Mouse (Mus musculus) neural tube, embryonic 15.5 days (tissue): Measurements from ENCODE around the gene Mllt10. TPM values are rescaled to one million over a fixed set of nuclear protein-coding genes. Genes with fewer than 3 reads are reported as not detected.

ENCODE experiments used
- ATAC-seq: fragments of 200-750 bp; cut with Nextera tagmentation; 2 replicates; pipeline ENCODE4 v1.8.0; 2017; ENCODE audit warnings: mild to moderate bottlenecking, moderate TSS enrichment, moderate library complexity; ENCODE audit not compliant: low FRiP score
- H3K27ac ChIP-seq: fragments of 300-500 bp; sonication (generic); replicated peaks from 2 replicates; pipeline ENCODE4 v1.5.1; 2015; ENCODE audit warnings: mild to moderate bottlenecking, inconsistent platforms
- H3K27me3 ChIP-seq: fragments of 300-500 bp; sonication (generic); replicated peaks from 2 replicates; pipeline ENCODE4 v1.6.1; 2015; ENCODE audit warnings: inconsistent platforms
- H3K36me3 ChIP-seq: fragments of 300-500 bp; sonication (generic); 2 replicates; pipeline ENCODE4 v1.6.1; 2015; ENCODE audit warnings: inconsistent platforms
- H3K4me1 ChIP-seq: fragments of 300-500 bp; sonication (generic); 2 replicates; pipeline ENCODE4 v1.6.1; 2015; ENCODE audit warnings: inconsistent platforms
- H3K4me2 ChIP-seq: fragments of 300-500 bp; sonication (generic); 2 replicates; pipeline ENCODE4 v1.6.1; 2015; ENCODE audit warnings: inconsistent platforms, mild to moderate bottlenecking, moderate library complexity
- H3K4me3 ChIP-seq: fragments of 300-500 bp; sonication (generic); replicated peaks from 2 replicates; pipeline ENCODE4 v1.5.1; 2015; ENCODE audit warnings: mild to moderate bottlenecking, inconsistent platforms
- H3K9ac ChIP-seq: fragments of 300-500 bp; sonication (generic); replicated peaks from 2 replicates; pipeline ENCODE4 v1.6.1; 2015; ENCODE audit warnings: mild to moderate bottlenecking, inconsistent platforms
- H3K9me3 ChIP-seq: fragments of 300-500 bp; sonication (generic); replicated peaks from 2 replicates; pipeline ENCODE4 v1.6.1; 2016; ENCODE audit warnings: inconsistent platforms
- WGBS: fragments of 180-500 bp; shearing (Covaris S2); methylation state at CpG from one replicate; pipeline ENCODE4 v1.1.7; 2015; ENCODE audit warnings: mixed read lengths; 5-methylcytosine and 5-hydroxymethylcytosine counted together
- polyA plus RNA-seq: library from polyadenylated mRNA; unstranded; fragments of >200 nt; fragmentation: Nextera tagmentation; extraction: Ambion mirVana; gene quantifications from 2 replicates; pipeline ENCODE4 v1.2.1, GENCODE M21; 2015

Gene Mllt10
- polyA plus RNA-seq, 1 experiment from 2014 or later = 46.2 TPM

DNA sequence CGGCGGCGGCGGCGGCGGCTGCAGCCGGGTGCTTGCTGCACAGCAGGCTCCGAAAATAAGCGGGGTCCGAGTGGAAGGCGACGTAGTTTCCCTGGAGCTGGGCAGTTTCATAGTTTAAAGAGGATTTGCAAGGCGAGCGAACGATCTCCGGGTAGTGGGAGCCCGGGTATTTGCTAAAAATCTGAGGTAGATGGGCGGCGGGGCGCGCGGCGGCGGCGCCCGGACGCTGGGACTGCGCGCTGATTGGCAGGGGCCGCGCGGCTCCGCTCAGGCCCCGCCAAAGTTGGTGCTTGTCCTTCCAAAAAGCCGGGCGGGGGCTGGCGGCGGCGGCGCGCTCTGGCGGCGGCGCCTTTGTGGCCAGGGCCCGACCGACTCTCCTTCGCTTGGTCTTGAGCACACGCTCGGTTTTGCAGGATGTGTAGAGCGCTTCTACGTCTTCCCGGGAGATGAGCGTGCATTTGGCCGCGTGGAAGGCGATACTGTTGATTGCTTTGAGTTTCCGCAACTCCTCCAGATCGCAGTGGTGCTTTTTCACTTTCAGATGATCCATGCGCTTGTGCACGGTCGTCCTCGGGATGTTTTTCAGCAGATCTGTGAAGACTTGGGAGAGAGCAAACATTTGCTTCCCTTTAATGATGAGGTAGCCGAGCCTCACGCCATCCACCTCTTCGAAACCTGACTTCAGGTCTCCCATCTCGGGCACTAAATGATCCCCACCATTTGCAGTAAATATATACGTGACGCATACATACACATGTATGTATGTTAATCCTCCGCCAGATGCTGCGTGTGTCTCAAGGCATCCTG is 7.2 kb upstream of the Mllt10 start:
- Histone ChIP-seq H3K9ac (peak overlapping the region; percentile 98), H3K9me3 (no peaks in the 10 kb centered on the region), H3K36me3 (no peaks in the 10 kb centered on the region), H3K4me3 (peak overlapping the region; percentile 84), H3K4me2 (peak overlapping the region; percentile 71), H3K27ac (peak overlapping the region; percentile 99), H3K27me3 (no peaks in the 10 kb centered on the region), H3K4me1 (peaks cover 46% of the 10 kb centered on the region)
- WGBS = under 1% methylated on average over 70 of the region's 70 CpGs
- ATAC-seq = peak; percentile 71

DNA sequence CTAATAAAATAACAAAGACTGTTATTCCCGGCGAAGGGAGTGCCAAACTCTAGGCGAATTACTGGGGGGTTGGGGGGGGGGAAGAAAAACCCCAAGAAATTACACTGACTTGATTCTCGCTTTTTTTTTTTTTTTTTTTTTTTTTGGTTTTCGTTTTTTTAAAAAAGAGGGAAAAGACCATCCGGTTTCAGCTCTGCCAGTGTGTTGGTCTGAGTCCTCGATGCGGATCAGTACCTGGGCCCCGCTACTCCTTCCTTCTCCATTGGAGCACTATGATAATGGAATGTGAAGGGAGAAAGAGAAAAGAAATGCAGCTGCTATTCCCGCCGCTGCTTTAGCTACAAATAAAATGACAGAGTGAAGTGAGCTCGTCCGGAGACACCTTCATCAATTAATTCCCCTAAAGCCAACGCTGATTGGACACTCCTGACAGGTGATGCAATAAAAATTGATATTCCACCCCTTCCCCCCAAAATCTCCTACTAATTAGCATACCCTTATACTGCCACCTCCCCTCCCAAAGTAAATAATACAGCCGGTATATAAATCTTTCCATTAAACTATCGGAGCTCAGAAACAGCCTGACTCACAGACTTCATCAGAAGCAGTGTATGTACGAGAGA is 6.5 kb upstream of the Mllt10 start, which contains the start of gene Skida1:
Skida1 (minus strand) TSS at position 599 of the 623 bp plus-strand sequence.
- no peaks in the 10 kb centered on the region for H3K27me3 ChIP-seq
- ATAC-seq = peak; percentile 53
- no peaks in the 10 kb centered on the region for H3K9me3 ChIP-seq
- peak within 1 kb of the TSS; percentile 99 for H3K27ac ChIP-seq
- H3K4me2 ChIP-seq = peak within 1 kb of the TSS; percentile 71
- H3K9ac ChIP-seq = peak within 1 kb of the TSS; percentile 98
- H3K4me1 ChIP-seq = peaks cover 44% of the 10 kb centered on the region
- no peaks in the 10 kb centered on the region for H3K36me3 ChIP-seq
- WGBS = under 1% methylated on average over 17 of the region's 17 CpGs
- peak within 1 kb of the TSS; percentile 84 for H3K4me3 ChIP-seq

DNA sequence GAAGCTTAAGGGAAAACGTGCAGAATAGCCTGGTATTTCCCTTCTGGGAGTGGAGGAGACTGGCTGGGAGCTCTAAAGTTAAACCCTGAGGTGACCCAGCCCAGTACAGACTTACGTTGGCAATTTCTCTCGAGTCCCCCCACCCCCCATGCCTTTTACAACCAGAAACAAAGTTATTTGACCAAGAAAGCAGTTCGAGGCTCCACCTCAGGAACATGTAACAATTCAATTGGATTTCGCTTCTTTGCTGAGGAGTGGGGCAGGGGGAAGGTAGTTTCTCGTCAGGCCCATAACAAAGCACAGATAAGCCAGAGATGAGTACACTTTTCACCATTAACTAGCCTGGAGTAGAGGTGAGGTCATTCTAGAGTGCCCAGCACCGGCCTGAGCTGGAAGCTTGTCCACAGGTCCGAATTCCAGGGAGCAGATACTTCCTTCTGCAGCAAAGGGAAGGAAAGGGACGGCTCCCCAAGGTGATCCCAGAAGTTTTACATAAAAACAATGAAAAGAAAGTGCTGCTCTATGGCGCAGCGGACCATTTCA is 5.7 kb upstream of the Mllt10 start:
- ATAC-seq = peak; percentile 14; the same call in 1 of the 2 replicates
- Histone ChIP-seq H3K27ac (peak overlapping the region; percentile 99), H3K36me3 (no peaks in the 10 kb centered on the region), H3K4me3 (peak overlapping the region; percentile 84), H3K9me3 (no peaks in the 10 kb centered on the region), H3K27me3 (no peaks in the 10 kb centered on the region), H3K4me2 (peak overlapping the region; percentile 71), H3K4me1 (peaks cover 46% of the 10 kb centered on the region), H3K9ac (0 out of 2 replicates have a peak overlapping the region, but pooled peaks have one; percentile 5)
- 4% methylated on average over 11 of the region's 11 CpGs for WGBS

DNA sequence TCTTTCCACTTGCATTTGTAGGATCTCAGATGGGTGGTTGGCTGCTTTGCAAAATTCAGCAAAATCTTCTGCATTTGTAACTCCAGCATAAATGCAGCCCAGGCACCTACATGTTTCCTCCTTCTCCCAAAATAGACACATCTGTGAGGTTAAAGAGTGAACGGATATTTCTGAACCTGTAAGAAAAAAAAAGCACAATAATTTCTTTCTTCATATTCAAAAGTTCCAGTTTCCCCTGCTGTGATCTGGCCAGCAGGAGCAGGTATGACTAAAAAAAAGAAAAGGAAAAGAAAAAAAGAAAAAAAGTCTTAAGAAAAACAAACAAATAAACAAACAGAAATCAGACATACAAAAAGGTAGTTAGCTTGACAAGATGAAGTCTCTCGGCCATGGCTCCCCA is 5.0 kb upstream of the Mllt10 start:
- Histone ChIP-seq H3K4me1 (peaks cover 42% of the 10 kb centered on the region), H3K9me3 (no peaks in the 10 kb centered on the region), H3K4me3 (no peak overlapping the region), H3K9ac (no peak overlapping the region), H3K36me3 (no peaks in the 10 kb centered on the region), H3K27me3 (no peaks in the 10 kb centered on the region), H3K27ac (peak overlapping the region; percentile 99; the same call in 1 of the 2 replicates), H3K4me2 (peak overlapping the region; percentile 71)
- WGBS = 17% methylated on average over 2 of the region's 2 CpGs
- no peak for ATAC-seq

DNA sequence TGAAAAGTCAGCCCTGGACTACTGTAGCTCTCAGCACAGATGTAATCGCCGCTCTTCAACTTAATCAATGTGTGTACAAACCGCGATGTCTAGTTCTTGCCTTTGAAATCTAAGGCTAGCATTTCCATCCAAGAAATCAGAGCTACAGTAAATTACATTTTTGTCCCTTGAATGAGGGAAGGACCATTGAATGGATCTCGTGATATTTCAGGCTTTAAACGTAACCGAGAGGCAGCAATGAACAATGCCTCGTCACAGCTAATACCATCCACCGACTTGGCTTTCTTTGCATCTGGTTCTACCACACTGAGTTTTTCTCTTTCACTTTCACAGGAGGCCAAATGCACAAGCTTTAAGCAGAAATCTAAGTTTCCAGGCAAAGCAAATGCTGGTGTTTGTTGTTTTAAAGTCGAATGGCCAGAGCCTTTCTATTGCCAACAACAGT is 4.5 kb upstream of the Mllt10 start:
- H3K36me3 ChIP-seq = no peaks in the 10 kb centered on the region
- no peaks in the 10 kb centered on the region for H3K27me3 ChIP-seq
- H3K4me2 ChIP-seq = peak overlapping the region; percentile 71
- no peak for ATAC-seq
- 0 out of 2 replicates have a peak overlapping the region, but pooled peaks have one; percentile 28 for H3K9ac ChIP-seq
- no peaks in the 10 kb centered on the region for H3K9me3 ChIP-seq
- WGBS = 8% methylated on average over 10 of the region's 10 CpGs
- peak overlapping the region; percentile 56 for H3K27ac ChIP-seq
- H3K4me3 ChIP-seq = peak overlapping the region; percentile 5; the same call in 1 of the 2 replicates
- peaks cover 42% of the 10 kb centered on the region for H3K4me1 ChIP-seq

DNA sequence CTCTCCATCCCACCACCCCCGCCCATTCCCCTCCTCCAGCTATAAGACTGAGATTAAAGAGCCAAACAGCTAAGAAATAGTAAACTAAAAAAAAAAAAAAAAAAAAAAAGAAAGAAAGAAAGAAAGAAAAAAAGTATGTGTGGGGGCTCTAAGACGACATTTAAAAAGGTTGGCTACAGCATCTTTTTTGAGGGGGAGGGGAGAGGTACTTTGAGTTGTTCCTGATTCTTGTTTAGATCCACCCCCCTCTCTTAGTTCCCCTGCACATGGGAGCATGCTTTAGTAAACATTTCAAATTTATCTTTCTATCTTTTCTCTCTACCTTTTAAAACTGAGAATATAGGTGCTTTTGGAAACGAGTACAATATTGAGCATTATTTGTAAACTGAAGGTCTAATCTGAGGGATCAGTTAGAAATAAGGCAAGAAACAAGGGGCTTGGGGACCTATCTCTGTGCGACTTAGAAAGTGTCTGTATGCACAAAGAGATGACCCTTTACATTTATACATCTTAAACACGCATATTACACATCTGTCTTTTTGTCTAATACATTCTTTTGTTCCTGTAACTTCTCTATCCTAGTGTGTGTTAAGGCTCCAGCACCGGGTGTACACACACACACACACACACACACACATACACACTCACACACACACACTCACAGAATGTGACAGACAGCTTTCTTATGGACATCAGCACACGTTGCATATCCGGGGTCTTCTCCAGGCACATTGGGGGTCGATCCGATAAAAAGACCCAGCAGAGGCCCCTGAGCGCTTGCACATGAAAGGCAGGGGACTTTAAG is 3.8 kb upstream of the Mllt10 start:
- H3K9me3 ChIP-seq = no peaks in the 10 kb centered on the region
- H3K9ac ChIP-seq = no peak overlapping the region
- peak overlapping the region; percentile 71 for H3K4me2 ChIP-seq
- no peaks in the 10 kb centered on the region for H3K27me3 ChIP-seq
- peak overlapping the region; percentile 5; the same call in 1 of the 2 replicates for H3K4me3 ChIP-seq
- no peaks in the 10 kb centered on the region for H3K36me3 ChIP-seq
- 19% methylated on average over 11 of the region's 11 CpGs for WGBS
- no peak for ATAC-seq
- peak overlapping the region; percentile 56; the same call in 1 of the 2 replicates for H3K27ac ChIP-seq
- peaks cover 39% of the 10 kb centered on the region for H3K4me1 ChIP-seq

DNA sequence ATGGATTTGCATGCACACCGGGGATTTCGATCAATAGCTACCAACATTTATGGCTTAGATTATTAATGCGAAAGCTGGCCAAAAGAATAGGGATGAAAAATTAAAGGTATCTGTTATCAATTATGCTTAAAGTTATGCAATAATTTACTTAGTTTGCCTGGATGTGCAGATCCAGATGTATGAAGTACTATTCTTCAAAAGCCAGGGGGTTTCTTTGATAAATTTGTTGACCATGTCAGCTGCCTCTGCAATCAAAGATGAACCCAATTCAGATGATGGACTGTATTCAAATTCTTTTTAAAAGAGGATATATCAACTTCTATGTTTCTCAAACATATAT is 3.2 kb upstream of the Mllt10 start:
- no peak overlapping the region for H3K27ac ChIP-seq
- no peaks in the 10 kb centered on the region for H3K9me3 ChIP-seq
- no peak for ATAC-seq
- H3K9ac ChIP-seq = no peak overlapping the region
- no peak overlapping the region for H3K4me3 ChIP-seq
- 35% methylated on average over 3 of the region's 3 CpGs for WGBS
- peaks cover 39% of the 10 kb centered on the region for H3K4me1 ChIP-seq
- H3K4me2 ChIP-seq = no peak overlapping the region
- H3K27me3 ChIP-seq = no peaks in the 10 kb centered on the region
- no peaks in the 10 kb centered on the region for H3K36me3 ChIP-seq

DNA sequence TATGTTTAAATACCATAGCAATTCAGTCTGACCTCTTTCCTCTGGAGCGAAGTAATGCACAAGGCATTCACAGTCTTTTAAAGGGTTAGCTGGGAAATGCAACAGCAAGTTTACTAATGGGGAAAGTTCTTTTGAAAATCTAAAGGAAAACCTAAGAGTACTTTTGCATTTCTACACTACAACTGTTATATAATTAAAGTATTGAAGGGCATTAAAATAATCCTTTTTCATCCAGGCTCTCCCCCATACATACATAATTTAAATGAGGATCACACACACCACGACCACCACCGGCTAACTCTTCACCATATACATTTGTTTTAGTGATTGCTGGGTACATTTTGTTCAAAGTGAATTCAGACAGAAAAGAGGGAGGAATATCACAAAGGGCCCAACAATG is 2.5 kb upstream of the Mllt10 start:
- Histone ChIP-seq H3K36me3 (no peaks in the 10 kb centered on the region), H3K9me3 (no peaks in the 10 kb centered on the region), H3K4me1 (peaks cover 39% of the 10 kb centered on the region), H3K27ac (no peak overlapping the region), H3K4me2 (no peak overlapping the region), H3K27me3 (no peaks in the 10 kb centered on the region), H3K4me3 (no peak overlapping the region), H3K9ac (no peak overlapping the region)
- WGBS = 41% methylated on average over 3 of the region's 3 CpGs
- ATAC-seq = no peak

DNA sequence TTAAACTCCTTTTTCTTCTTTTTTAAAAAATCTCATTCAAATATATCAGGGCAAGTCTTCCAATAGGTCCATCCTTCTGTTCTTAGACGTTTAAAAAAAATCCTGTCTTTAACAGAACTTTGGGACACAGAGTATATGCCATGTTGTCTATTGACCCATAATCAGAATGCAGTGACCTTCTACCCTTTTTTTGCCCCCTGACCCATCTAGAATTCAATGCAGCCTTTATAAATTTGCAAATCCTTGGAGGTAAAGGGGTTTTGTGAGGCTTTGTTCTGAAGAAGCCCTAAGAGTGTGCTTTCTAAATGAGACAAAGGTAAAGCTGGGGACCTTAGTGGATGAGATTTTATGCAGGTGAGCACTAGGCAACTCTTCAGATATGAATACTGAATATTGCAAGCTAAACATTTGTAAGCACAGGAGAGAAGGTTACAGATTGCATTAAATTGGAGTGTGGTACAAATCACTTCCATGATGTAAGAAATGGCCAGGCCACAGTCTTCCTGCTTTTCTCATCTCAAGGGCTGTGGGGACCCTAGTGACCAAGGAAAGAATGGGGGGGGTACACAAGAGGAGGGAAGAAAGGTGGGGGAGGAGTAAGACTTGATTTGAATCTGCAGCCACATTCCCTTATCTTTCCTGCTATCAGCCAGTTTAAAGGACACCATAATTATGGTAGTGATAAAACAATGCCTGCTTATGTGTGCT is 1.6 kb upstream of the Mllt10 start:
- Histone ChIP-seq H3K4me3 (no peak overlapping the region), H3K27me3 (no peaks in the 10 kb centered on the region), H3K4me1 (peaks cover 46% of the 10 kb centered on the region), H3K4me2 (no peak overlapping the region), H3K36me3 (no peaks in the 10 kb centered on the region), H3K9ac (no peak overlapping the region), H3K27ac (no peak overlapping the region), H3K9me3 (no peaks in the 10 kb centered on the region)
- no peak for ATAC-seq
- 46% methylated on average over 1 of the region's 1 CpGs for WGBS

DNA sequence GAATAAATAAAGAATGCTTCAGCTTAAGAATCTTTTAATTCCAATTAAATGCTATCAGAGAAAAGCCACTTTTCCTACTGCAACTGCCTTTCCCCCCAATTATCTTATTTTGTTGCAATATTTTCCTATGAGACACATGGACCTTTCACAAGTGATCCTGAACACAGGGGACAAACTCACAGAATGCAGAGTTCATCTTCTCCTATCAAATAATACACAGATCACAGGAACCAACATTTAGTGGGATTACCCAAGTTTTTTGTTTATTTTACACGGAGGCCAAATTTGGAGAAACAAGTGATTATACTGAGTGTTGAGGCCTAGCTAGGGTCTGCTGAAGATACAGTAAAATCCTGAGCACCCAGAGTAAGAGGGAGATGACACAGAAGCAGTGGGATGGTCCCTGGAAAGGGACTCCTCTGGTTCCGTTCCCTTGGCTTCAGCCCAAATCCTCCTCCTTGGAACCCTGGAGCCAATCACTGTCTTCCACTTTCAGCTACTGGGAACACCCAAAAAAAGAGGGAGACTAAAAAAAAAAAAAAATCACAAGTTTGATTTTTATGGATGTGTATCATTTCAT is 996 bp upstream of the Mllt10 start:
- ATAC-seq = no peak
- Histone ChIP-seq H3K9ac (no peak overlapping the region), H3K9me3 (no peaks in the 10 kb centered on the region), H3K4me1 (peaks cover 48% of the 10 kb centered on the region), H3K36me3 (no peaks in the 10 kb centered on the region), H3K4me2 (no peak overlapping the region), H3K27me3 (no peaks in the 10 kb centered on the region), H3K27ac (no peak overlapping the region), H3K4me3 (no peak overlapping the region)
- 41% methylated on average over 2 of the region's 2 CpGs for WGBS
